Mouse (Mus musculus) ES-Bruce4 (cell line): ENCODE measurements at regions not wholly inside any gene's neighbourhood (a gene's known extent, or its start where the extent isn't known, plus 50 kb on each side); places are given as distances from the start of the nearest gene placed in this dataset.

Experiments used
- EP300 ChIP-seq: IDR thresholded peaks from 2 replicates; pipeline ENCODE4 v1.6.1; 2011; ENCODE audit warnings: low read depth, low read length; ENCODE audit not compliant: insufficient read depth
- POLR2A ChIP-seq: IDR thresholded peaks from one replicate; pipeline ENCODE4 v1.8.1; 2011; ENCODE audit warnings: low read length; ENCODE audit not compliant: insufficient read depth

- no peak for TF ChIP-seq EP300
- TF ChIP-seq POLR2A: no peak
These were observed 514.3 kb upstream of the Castor2 start for GRCm38 (mm10) chr5:133585181-133585580.
